ENCODE assay signal across 19 mouse cellular contexts in genomic region chr12:70801361-70801760, GRCm38 (mm10). TPM values are rescaled to one million over a fixed set of nuclear protein-coding genes. Genes with fewer than 3 reads are reported as not detected.
DNase-seq lines count a peak whose midpoint lies in the region; ATAC-seq and TF ChIP-seq lines count a peak whose summit lies in the region.
"Had no signal": no experiment of that assay in that cellular context is flagged by ENCODE, and none has a peak within 500 bp of the region (broad histone marks: within the 10 kb centered on the region; RNA-seq: fewer than 3 reads in every experiment).

No protein-coding gene starts in this region.

- H3K4me1 ChIP-seq in heart, embryonic 10.5 days: peaks cover 31% of the 10 kb centered on the region
- H3K4me1 ChIP-seq in lung, embryonic 16.5 days (replicated peaks; ENCODE audit: control insufficient read depth, insufficient read depth, low read length): peaks cover 21% of the 10 kb centered on the region
- H3K4me1 ChIP-seq in olfactory bulb, adult 2 months (ENCODE audit: control insufficient read depth, insufficient read depth, low read length): peaks cover 22% of the 10 kb centered on the region
- H3K4me1 ChIP-seq: hindbrain, embryonic 15.5 days had no signal

- no peaks in the 10 kb centered on the region for H3K9me3 ChIP-seq in heart, embryonic 10.5 days
- no peaks in the 10 kb centered on the region for H3K9me3 ChIP-seq in lung, embryonic 16.5 days (ENCODE audit: control insufficient read depth, low read length)
- H3K9me3 ChIP-seq: embryonic facial prominence, embryonic 12.5 days; forebrain, embryonic 12.5 days; hindbrain, embryonic 15.5 days; kidney, embryonic 15.5 days had no signal

- no peak overlapping the region for H3K4me2 ChIP-seq in lung, embryonic 16.5 days (ENCODE audit: low read depth, low read length)
- H3K4me2 ChIP-seq: embryonic facial prominence, embryonic 12.5 days; forebrain, embryonic 12.5 days; hindbrain, embryonic 15.5 days; kidney, embryonic 15.5 days had no signal

- H3K36me3 ChIP-seq in heart, embryonic 10.5 days: no peaks in the 10 kb centered on the region
- H3K36me3 ChIP-seq in lung, embryonic 16.5 days (ENCODE audit: control insufficient read depth, insufficient read depth, low read length): no peaks in the 10 kb centered on the region
- H3K36me3 ChIP-seq: embryonic facial prominence, embryonic 12.5 days; forebrain, embryonic 12.5 days; hindbrain, embryonic 15.5 days; kidney, embryonic 15.5 days had no signal

- DNase-seq in adrenal gland, adult 2 months: peak; percentile 50
- no peak for DNase-seq in adrenal gland, postnatal 10 days
- no peak for DNase-seq in heart, embryonic 10.5 days (ENCODE audit: low spot score)
- DNase-seq in heart, adult 9 months (ENCODE audit: low spot score in 2 of 2): no peak
- no peak for DNase-seq in lung, postnatal 4 days
- no peak for DNase-seq in layer of hippocampus, postnatal 14 days (ENCODE audit: low spot score in 2 of 2)
- DNase-seq: cerebellum, adult 11 months; cerebellum, adult 8-10 months; cerebellum, postnatal 14 days; gastrocnemius, postnatal 10 days; kidney, adult 2 months had no signal

- TF ChIP-seq POLR2A in olfactory bulb, adult 2 months (IDR thresholded peaks at IDR 0.05; ENCODE audit: insufficient read depth, low read depth, low read length): no peak

- no peak overlapping the region for H3K4me3 ChIP-seq in heart, embryonic 10.5 days
- H3K4me3 ChIP-seq in lung, embryonic 16.5 days (ENCODE audit: low read length): no peak overlapping the region
- H3K4me3 ChIP-seq in olfactory bulb, adult 2 months (ENCODE audit: insufficient read depth, low read depth, low read length): no peak overlapping the region
- H3K4me3 ChIP-seq: embryonic facial prominence, embryonic 12.5 days; forebrain, embryonic 12.5 days; hindbrain, embryonic 15.5 days; kidney, embryonic 15.5 days had no signal

- WGBS in heart, embryonic 10.5 days: 64% methylated on average over 8 of the region's 8 CpGs
- 37% methylated on average over 8 of the region's 8 CpGs for WGBS in lung, embryonic 16.5 days
- WGBS in olfactory bulb, adult 2 months: 76% methylated on average over 8 of the region's 8 CpGs

- H3K9ac ChIP-seq in lung, embryonic 16.5 days (ENCODE audit: low read length): peak overlapping the region; percentile 23; the same call in 1 of the 2 replicates
- H3K9ac ChIP-seq: embryonic facial prominence, embryonic 12.5 days; forebrain, embryonic 12.5 days; hindbrain, embryonic 15.5 days; kidney, embryonic 15.5 days had no signal

- no peaks in the 10 kb centered on the region for H3K27me3 ChIP-seq in heart, embryonic 10.5 days (ENCODE audit: insufficient read depth, poor library complexity, severe bottlenecking)
- no peaks in the 10 kb centered on the region for H3K27me3 ChIP-seq in lung, embryonic 16.5 days (ENCODE audit: control insufficient read depth, insufficient read depth, low read depth, low read length)
- H3K27me3 ChIP-seq: embryonic facial prominence, embryonic 12.5 days; forebrain, embryonic 12.5 days; hindbrain, embryonic 15.5 days; kidney, embryonic 15.5 days had no signal

- ATAC-seq in lung, embryonic 16.5 days (ENCODE audit: low read depth): no peak
- ATAC-seq: forebrain, embryonic 16.5 days; intestine, embryonic 16.5 days had no signal

- no peak for TF ChIP-seq CTCF in olfactory bulb, adult 2 months (IDR thresholded peaks at IDR 0.05; ENCODE audit: insufficient read depth, low read depth, low read length)

- H3K27ac ChIP-seq in heart, embryonic 10.5 days: peak overlapping the region; percentile 67; the same call in 1 of the 2 replicates
- H3K27ac ChIP-seq in lung, embryonic 16.5 days (ENCODE audit: low read length): peak overlapping the region; percentile 1; the same call in 1 of the 2 replicates
- 0 out of 2 replicates have a peak overlapping the region, but pooled peaks have one; percentile 40 for H3K27ac ChIP-seq in olfactory bulb, adult 2 months (ENCODE audit: insufficient read depth, low read depth, low read length)
- H3K27ac ChIP-seq: embryonic facial prominence, embryonic 12.5 days; forebrain, embryonic 12.5 days; hindbrain, embryonic 15.5 days; kidney, embryonic 15.5 days had no signal

RNA-seq across cellular contexts. Expression of gene Frmd6, which starts 24.0 kb away (rescaled TPM):
- total RNA-seq in adrenal gland, adult 2 months (2021): 10 to 100 TPM; 55.3 to 72.0 TPM
- 15.3 and 16.3 TPM in 2 replicates for polyA plus RNA-seq in adrenal gland, adult 2 months (2012; rRNA removed)
- 10 to 100 TPM; 32.0 to 38.6 TPM for total RNA-seq in adrenal gland, postnatal 10 days (2021)
- polyA plus RNA-seq in heart, embryonic 10.5 days (2016; fragmentation: Nextera tagmentation; extraction: Ambion mirVana): 20.1 and 20.4 TPM in 2 replicates
- polyA plus RNA-seq in lung, embryonic 16.5 days (2015; fragmentation: Nextera tagmentation; extraction: Ambion mirVana): 36.4 and 38.9 TPM in 2 replicates
- polyA plus RNA-seq in olfactory bulb, adult 2 months (2012; ENCODE audit: insufficient read depth, insufficient read length, low replicate concordance, missing spikeins): not detected in 2 replicates
- total RNA-seq in layer of hippocampus, postnatal 14 days (2021): 10 to 100 TPM; 13.3 to 14.2 TPM

Comparison
In these comparisons a context has a peak if more than half of its experiments do, and no peak if none do; other contexts are left out.
1. H3K27ac ChIP-seq: peak in every context shown above with its lines; median percentile 67 in heart, embryonic 10.5 days; 40 in olfactory bulb, adult 2 months; 1 in lung, embryonic 16.5 days.